14 mouse cellular contexts compared by ENCODE assay signal in the genomic region with DNA sequence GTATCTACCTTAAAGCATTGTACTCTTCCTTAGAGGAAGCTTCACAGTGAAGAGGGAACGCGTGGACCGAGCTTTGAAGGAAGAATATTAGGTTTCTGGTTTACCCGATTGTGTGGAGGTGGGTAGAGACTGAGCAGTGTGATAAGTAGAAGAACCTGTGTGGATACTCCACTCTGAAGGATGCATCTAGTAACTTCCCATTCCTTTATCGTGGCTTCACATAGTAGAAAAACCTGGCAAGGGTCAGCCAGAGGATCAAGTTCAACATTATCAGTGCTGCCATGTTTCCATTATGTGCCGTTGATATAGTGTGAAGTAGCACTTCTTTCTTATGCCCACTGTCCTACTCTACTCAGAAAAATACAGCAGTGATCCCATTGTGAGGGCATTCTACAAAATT.
"Had no signal": no experiment of that assay in that cellular context is flagged by ENCODE, and none has a peak within 500 bp of the region (broad histone marks: within the 10 kb centered on the region; RNA-seq: fewer than 3 reads in every experiment).

No protein-coding gene starts in this region.

- H3K27ac ChIP-seq: heart, embryonic 10.5 days; heart, embryonic 13.5 days; heart, embryonic 15.5 days; hindbrain, embryonic 13.5 days; hindbrain, embryonic 15.5 days; hindbrain, postnatal 0 days; kidney, embryonic 15.5 days; kidney, postnatal 0 days; limb, embryonic 13.5 days; limb, embryonic 15.5 days had no signal

- H3K4me2 ChIP-seq: heart, embryonic 13.5 days; heart, embryonic 15.5 days; hindbrain, embryonic 13.5 days; hindbrain, embryonic 15.5 days; kidney, embryonic 15.5 days; limb, embryonic 13.5 days; limb, embryonic 15.5 days; liver, embryonic 11.5 days had no signal

- H3K9me3 ChIP-seq: heart, embryonic 10.5 days; heart, embryonic 13.5 days; heart, embryonic 15.5 days; hindbrain, embryonic 13.5 days; hindbrain, embryonic 15.5 days; kidney, embryonic 15.5 days; limb, embryonic 13.5 days; limb, embryonic 15.5 days had no signal

- H3K9ac ChIP-seq: heart, embryonic 13.5 days; heart, embryonic 15.5 days; hindbrain, embryonic 13.5 days; hindbrain, embryonic 15.5 days; kidney, embryonic 15.5 days; limb, embryonic 13.5 days; limb, embryonic 15.5 days had no signal

- DNase-seq: layer of hippocampus, adult 9-11 months; layer of hippocampus, postnatal 36 days had no signal

- H3K36me3 ChIP-seq: heart, embryonic 10.5 days; heart, embryonic 13.5 days; heart, embryonic 15.5 days; hindbrain, embryonic 13.5 days; hindbrain, embryonic 15.5 days; kidney, embryonic 15.5 days; limb, embryonic 13.5 days; limb, embryonic 15.5 days had no signal

- ATAC-seq: hindbrain, postnatal 0 days; intestine, embryonic 16.5 days had no signal

- H3K4me3 ChIP-seq: heart, embryonic 10.5 days; heart, embryonic 13.5 days; heart, embryonic 15.5 days; hindbrain, embryonic 13.5 days; hindbrain, embryonic 15.5 days; kidney, embryonic 15.5 days; limb, embryonic 13.5 days; limb, embryonic 15.5 days had no signal

- H3K4me1 ChIP-seq: heart, embryonic 10.5 days; heart, embryonic 13.5 days; heart, embryonic 15.5 days; hindbrain, embryonic 15.5 days; kidney, embryonic 15.5 days; limb, embryonic 13.5 days; limb, embryonic 15.5 days had no signal

- H3K27me3 ChIP-seq: heart, embryonic 13.5 days; heart, embryonic 15.5 days; hindbrain, embryonic 13.5 days; hindbrain, embryonic 15.5 days; kidney, embryonic 15.5 days; limb, embryonic 13.5 days; limb, embryonic 15.5 days had no signal
